Mouse (Mus musculus): ENCODE measurements around the gene Dok4. TPM values are rescaled to one million over a fixed set of nuclear protein-coding genes. Genes with fewer than 3 reads are reported as not detected.

Dok4 gene
- polyA plus RNA-seq (2014; fragmentation: Illumina TruSeq; extraction: RNeasy Lipid Tissue Mini Kit (QIAGEN cat#74804); ENCODE audit: low read depth, low replicate concordance): 10.0 TPM

DNA sequence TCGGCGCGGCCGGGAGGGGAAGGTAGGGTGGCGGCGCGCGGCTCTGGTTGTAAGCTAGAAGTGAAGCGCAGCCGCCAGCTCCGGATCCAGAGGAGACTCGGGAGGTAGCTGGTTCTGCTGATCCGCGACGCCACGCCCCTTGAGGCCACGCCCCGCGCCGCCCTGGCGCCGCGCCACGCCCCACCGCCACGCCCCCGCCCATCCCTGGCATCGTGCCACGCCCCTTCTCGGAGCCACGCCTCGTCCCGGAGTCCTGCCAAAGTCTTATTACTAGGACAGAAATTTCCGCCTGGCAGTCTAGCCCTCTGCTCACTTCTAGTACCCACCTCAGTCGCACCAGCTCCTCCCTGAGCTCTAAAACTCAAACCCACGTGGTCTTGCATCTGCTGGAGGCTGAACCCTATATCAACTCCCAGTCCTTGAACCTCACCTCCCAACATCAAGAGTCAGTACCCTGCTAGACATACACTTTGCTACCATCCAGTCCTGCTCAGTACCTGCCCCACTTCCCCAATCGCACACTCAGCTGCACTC lies at the start of gene Dok4:
TSS of gene Dok4 (minus strand) at position 134 of the 534 bp plus-strand sequence.

DNA sequence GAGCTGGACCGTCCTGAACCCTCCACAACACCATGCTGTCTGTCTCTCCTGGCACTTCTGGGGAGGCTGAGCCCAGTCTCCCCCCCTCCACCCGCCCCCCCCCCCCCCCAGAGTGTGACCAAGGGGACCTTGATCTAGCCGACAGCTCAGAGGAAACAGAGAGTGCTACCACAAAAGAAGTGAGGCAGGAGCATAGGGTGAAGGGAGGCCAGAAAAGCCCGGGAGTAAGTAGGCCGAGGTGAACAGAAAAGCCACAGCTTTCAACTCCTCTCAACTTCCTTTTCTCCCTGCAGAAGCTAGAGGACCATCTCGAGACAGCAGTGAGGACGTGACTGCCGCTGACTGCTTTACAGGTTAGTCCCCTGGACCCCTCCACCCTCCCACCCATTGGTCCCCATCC lies 47.3 kb upstream of the Dok4 start, which contains the start of gene Adgrg5:
TSS of gene Adgrg5 (plus strand) at position 290 of the 400 bp plus-strand sequence.

DNA sequence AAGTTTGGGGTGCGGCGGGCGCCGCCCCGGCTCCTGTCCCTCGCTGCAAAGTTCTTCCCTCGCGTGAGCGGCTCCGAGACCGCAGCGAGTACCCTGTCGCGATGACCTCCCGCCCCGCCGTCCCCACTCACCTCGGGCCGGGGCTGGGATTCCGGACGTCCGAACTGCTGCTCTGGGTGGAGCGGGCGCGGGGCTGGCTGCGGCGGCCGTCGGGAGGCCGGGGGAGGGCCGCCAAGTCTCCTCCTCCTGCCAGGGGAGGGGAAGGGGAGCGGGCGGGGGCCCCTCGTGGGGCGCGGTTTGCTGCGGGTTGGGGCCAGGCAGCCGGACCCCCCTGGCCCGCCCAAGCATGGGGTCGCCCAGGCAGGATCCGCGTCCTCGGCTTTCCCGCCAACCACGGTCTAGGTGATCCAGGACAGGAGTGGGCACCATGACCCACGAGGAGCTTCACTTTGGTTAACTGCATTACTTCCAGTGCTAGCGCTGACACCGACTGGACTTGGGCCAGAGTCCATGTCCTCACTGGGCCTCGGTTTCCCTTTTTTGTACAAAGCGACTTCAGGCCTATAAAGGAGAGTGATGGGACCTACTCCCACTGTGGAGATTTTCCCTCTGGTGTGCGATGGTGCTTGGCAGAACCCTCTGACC lies 41.8 kb upstream of the Dok4 start, which contains the start of gene Ccdc102a:
TSS of gene Ccdc102a (minus strand) at position 248 of the 645 bp plus-strand sequence.

GRCm38 (mm10) chr8:94857346-94858173 lies 18.6 kb downstream of the Dok4 start, which contains the start of gene Polr2c:
TSS of gene Polr2c (plus strand) at chr8:94857450.

GRCm38 (mm10) chr8:94837662-94838574 lies 38.2 kb downstream of the Dok4 start, which contains the start of the genes Coq9 and Ciapin1:
TSS of gene Coq9 (plus strand) at chr8:94838321.
TSS of gene Ciapin1 (minus strand) at chr8:94838358.

Other genes starting within 250 kb of the Dok4 start
- gene Arl2bp, start 209.7 kb downstream of the Dok4 start, polyA plus RNA-seq (2014; fragmentation: Illumina TruSeq; extraction: RNeasy Lipid Tissue Mini Kit (QIAGEN cat#74804); ENCODE audit: low read depth, low replicate concordance): 50.6 TPM
- 8.6 TPM for gene Pllp, start 180.1 kb downstream of the Dok4 start, polyA plus RNA-seq (2014; fragmentation: Illumina TruSeq; extraction: RNeasy Lipid Tissue Mini Kit (QIAGEN cat#74804); ENCODE audit: low read depth, low replicate concordance)
- gene Ccl22, start 130.7 kb downstream of the Dok4 start, polyA plus RNA-seq (2014; fragmentation: Illumina TruSeq; extraction: RNeasy Lipid Tissue Mini Kit (QIAGEN cat#74804); ENCODE audit: low read depth, low replicate concordance): 1.3 TPM
- gene Cx3cl1, start 104.3 kb downstream of the Dok4 start, polyA plus RNA-seq (2014; fragmentation: Illumina TruSeq; extraction: RNeasy Lipid Tissue Mini Kit (QIAGEN cat#74804); ENCODE audit: low read depth, low replicate concordance): 27.2 TPM
- 5.1 TPM for gene Ccl17, start 65.9 kb downstream of the Dok4 start, polyA plus RNA-seq (2014; fragmentation: Illumina TruSeq; extraction: RNeasy Lipid Tissue Mini Kit (QIAGEN cat#74804); ENCODE audit: low read depth, low replicate concordance)
- 75.3 TPM for gene Coq9, start 38.0 kb downstream of the Dok4 start, polyA plus RNA-seq (2014; fragmentation: Illumina TruSeq; extraction: RNeasy Lipid Tissue Mini Kit (QIAGEN cat#74804); ENCODE audit: low read depth, low replicate concordance)
- 24.9 TPM for gene Ciapin1, start 38.0 kb downstream of the Dok4 start, polyA plus RNA-seq (2014; fragmentation: Illumina TruSeq; extraction: RNeasy Lipid Tissue Mini Kit (QIAGEN cat#74804); ENCODE audit: low read depth, low replicate concordance)
- gene Polr2c, start 18.9 kb downstream of the Dok4 start, polyA plus RNA-seq (2014; fragmentation: Illumina TruSeq; extraction: RNeasy Lipid Tissue Mini Kit (QIAGEN cat#74804); ENCODE audit: low read depth, low replicate concordance): 44.7 TPM
- gene Ccdc102a, start 41.8 kb upstream of the Dok4 start, polyA plus RNA-seq (2014; fragmentation: Illumina TruSeq; extraction: RNeasy Lipid Tissue Mini Kit (QIAGEN cat#74804); ENCODE audit: low read depth, low replicate concordance): 7.3 TPM
- 0.36 TPM for gene Adgrg5, start 47.4 kb upstream of the Dok4 start, polyA plus RNA-seq (2014; fragmentation: Illumina TruSeq; extraction: RNeasy Lipid Tissue Mini Kit (QIAGEN cat#74804); ENCODE audit: low read depth, low replicate concordance)
- gene Adgrg1, start 98.4 kb upstream of the Dok4 start, polyA plus RNA-seq (2014; fragmentation: Illumina TruSeq; extraction: RNeasy Lipid Tissue Mini Kit (QIAGEN cat#74804); ENCODE audit: low read depth, low replicate concordance): 151 TPM
- 4.0 TPM for gene Adgrg3, start 141.4 kb upstream of the Dok4 start, polyA plus RNA-seq (2014; fragmentation: Illumina TruSeq; extraction: RNeasy Lipid Tissue Mini Kit (QIAGEN cat#74804); ENCODE audit: low read depth, low replicate concordance)
- gene Drc7, start 178.8 kb upstream of the Dok4 start, polyA plus RNA-seq (2014; fragmentation: Illumina TruSeq; extraction: RNeasy Lipid Tissue Mini Kit (QIAGEN cat#74804); ENCODE audit: low read depth, low replicate concordance): 3.5 TPM
- 12.2 TPM for gene Katnb1, start 204.9 kb upstream of the Dok4 start, polyA plus RNA-seq (2014; fragmentation: Illumina TruSeq; extraction: RNeasy Lipid Tissue Mini Kit (QIAGEN cat#74804); ENCODE audit: low read depth, low replicate concordance)